Mouse (Mus musculus): ENCODE measurements at regions not wholly inside any gene's neighbourhood (a gene's known extent, or its start where the extent isn't known, plus 50 kb on each side); places are given as distances from the start of the nearest gene placed in this dataset.

DNA sequence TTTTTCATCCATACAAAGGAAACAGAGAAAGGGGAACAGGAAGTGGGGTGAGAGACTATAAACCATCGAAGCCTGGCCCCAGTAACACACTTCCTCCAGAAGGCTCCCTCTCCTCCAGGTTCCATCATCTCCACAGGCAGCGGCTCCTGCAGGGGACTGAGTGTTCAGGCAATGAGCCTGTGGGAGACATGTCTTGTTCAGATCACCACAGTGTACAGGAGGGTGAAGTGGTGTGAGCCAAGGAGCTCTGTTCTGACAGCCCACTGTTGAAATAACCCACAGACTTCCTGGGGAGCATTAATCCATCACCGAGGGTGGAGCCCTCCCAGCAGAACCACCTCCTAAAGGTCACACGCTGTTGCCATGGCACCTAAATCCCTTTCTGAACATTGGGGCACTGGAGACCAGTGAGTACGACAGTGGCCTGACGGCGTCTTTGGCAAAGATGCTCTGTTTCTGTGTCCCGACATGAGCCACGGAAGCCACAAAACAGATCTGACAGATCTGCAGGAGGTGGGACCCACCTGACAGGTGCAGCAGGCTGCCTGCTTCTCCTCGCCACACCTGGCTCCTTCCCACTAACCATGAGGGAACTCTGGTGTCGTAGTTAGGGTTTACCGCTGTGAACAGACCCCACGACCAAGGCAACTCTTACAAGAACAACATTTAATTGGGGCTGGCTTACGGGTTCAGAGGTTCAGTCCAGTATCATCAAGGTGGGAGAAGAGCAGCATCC is 60.9 kb downstream of the Psmg1 start:
- peak; percentile 28 for DNase-seq (ENCODE audit: low read depth, low spot score)

DNA sequence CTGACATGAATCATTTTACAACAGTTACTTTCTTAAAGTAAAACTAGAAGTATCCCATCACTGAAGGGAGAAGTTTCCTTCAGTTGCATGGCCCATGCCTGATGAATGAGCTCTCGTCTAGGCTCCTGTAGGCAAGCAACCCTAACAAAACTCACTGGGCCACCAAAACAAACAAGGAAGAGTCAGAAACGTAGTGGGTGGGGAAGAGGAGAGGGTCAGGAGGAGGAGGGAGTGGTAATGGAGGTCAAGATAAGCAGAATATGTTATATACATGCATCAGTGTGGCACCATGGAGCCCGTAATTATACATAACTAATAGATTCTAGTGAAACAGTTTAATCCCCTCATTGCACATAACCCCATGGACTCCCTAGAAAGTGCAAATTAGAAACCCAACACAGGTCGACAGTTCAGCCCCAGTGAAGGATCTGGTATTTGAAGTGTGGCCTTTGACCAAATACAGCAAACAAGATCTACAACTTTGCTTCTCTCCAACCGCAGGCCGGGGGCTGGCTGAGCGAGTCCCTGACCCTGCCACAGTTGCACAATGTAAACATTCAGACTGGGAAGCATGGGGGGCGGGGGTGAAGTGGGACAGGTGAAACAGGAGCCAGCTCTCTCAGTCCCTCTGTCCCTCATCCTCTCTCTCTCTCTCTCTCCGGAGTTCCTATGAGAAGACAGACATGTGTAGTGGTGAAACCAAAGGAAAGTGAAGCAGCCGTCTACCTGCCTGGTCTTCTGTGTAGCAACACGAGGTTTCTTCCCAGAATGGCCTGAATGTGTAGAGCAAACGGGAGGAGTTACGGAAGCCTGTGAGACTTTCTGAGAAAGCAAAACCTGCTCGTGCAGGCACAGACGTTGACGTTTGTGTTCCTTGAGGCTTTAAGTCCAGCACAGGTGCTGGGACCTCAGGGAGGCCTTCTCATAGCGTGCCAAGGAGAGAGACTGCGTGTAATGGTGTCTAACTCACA is 62.2 kb downstream of the Psmg1 start:
- DNase-seq (ENCODE audit: low read depth, low spot score): no peak

DNA sequence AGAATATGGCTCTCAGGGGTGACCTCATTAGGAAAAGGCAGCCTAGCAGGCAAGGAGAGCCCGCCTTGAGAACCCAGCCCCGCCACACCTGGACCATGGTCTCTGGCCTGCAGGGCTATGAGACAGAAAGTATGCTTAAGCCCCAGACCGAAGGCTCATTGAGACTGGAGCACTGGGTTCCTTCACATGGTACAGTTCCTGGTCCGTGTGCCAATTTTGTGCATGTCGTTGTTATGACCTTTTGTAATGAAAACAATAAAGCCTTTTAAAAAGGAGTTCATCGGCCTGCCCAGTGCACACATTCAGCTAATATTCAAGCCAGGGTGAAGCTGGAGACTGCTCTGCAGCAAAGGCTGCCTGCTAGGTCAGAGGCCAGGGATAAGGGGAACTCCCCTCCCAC is 64.2 kb downstream of the Psmg1 start:
- DNase-seq (ENCODE audit: low read depth, low spot score): no peak

- DNase-seq (ENCODE audit: low read depth, low spot score): no peak
These were observed 66.0 kb downstream of the Psmg1 start for GRCm38 (mm10) chr16:95924716-95925115.

GRCm38 (mm10) chr16:95923991-95924390 is 66.8 kb downstream of the Psmg1 start:
- DNase-seq (ENCODE audit: low read depth, low spot score): no peak

GRCm38 (mm10) chr16:95922369-95922934 is 68.3 kb downstream of the Psmg1 start:
- DNase-seq (ENCODE audit: low read depth, low spot score): no peak

- DNase-seq (ENCODE audit: low read depth, low spot score): no peak
These were observed 69.6 kb downstream of the Psmg1 start for GRCm38 (mm10) chr16:95921169-95921568.

GRCm38 (mm10) chr16:95918651-95919425 is 71.9 kb downstream of the Psmg1 start:
- no peak for DNase-seq (ENCODE audit: low read depth, low spot score)

GRCm38 (mm10) chr16:95917635-95918407 is 72.9 kb downstream of the Psmg1 start:
- no peak for DNase-seq (ENCODE audit: low read depth, low spot score)

- DNase-seq (ENCODE audit: low read depth, low spot score): no peak
These were observed 76.9 kb downstream of the Psmg1 start for GRCm38 (mm10) chr16:95913879-95914278.

GRCm38 (mm10) chr16:95904531-95905165 is 86.1 kb downstream of the Psmg1 start:
- no peak for DNase-seq (ENCODE audit: low read depth, low spot score)

GRCm38 (mm10) chr16:95903383-95903913 is 87.3 kb downstream of the Psmg1 start:
- DNase-seq (ENCODE audit: low read depth, low spot score): no peak

- DNase-seq (ENCODE audit: low read depth, low spot score): peak; percentile 22
These were observed 88.6 kb downstream of the Psmg1 start for GRCm38 (mm10) chr16:95902177-95902576.

DNA sequence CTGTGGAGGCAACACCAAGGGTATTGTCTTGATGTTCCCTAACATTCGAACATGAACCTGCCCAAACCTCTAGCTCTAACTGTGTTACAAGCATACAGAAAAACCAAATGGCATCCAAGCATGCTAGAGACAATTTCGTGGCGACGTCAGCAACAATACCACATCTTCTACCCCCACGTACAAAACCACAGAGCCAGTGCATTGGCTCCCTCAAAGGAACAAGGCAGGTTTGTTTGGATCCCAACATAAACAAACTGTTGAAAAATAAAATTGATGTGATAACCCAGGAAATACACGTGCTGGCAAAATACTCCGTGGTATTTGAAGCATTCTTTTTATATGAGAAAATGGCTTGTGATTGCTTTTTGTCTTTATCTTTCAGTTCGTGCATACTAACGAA is 89.4 kb downstream of the Psmg1 start:
- DNase-seq (ENCODE audit: low read depth, low spot score): peak; percentile 63

- peak; percentile 78 for DNase-seq (ENCODE audit: low read depth, low spot score)
These were observed 90.6 kb downstream of the Psmg1 start for GRCm38 (mm10) chr16:95900181-95900580.

DNA sequence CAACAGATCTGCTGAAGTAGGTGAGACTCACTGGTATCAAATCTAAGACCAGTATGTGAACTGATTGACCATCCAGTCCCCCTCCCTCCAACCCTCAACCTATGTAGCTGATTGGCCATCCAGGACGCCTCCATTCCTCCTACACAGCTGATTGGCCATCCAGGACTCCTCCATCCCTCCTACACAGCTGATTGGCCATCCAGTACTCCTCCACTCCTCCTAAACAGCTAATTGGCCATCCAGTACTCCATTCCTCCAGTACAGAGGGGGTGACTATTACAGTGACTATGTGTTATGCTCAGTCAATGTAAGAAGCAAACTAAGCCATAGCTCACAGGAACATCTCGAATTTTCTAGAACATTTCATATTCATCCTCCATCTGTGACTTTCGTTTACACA is 91.1 kb downstream of the Psmg1 start:
- DNase-seq (ENCODE audit: low read depth, low spot score): peak; percentile 54

GRCm38 (mm10) chr16:95897843-95898242 is 92.9 kb downstream of the Psmg1 start:
- DNase-seq (ENCODE audit: low read depth, low spot score): no peak

DNA sequence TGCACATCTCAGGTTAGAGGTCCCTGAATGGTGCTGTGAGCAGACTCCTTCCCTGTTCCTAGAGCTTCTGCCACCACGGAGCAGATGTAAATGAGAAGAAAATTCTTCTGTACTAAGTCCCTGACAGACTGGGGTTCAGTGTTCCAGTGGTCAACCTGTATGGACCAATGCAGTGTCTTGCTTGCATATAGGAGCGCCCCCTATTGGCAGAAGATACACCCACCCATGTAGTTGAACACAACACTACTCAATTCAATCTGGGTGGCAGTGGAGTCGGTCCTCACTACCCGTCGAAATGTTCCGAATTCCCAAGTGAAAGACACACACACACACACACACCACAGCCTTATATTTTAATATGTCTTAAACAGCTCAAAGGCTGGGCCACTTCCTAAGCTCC is 94.6 kb downstream of the Psmg1 start:
- DNase-seq (ENCODE audit: low read depth, low spot score): peak; percentile 39

GRCm38 (mm10) chr16:95893534-95894290 is 97.0 kb downstream of the Psmg1 start:
- DNase-seq (ENCODE audit: low read depth, low spot score): peak; percentile 72

Data from CD4-positive, CD25-positive, alpha-beta regulatory T cell, adult 2 months (primary cell).